Mouse (Mus musculus): ENCODE measurements around the gene Ctnnbl1. TPM values are rescaled to one million over a fixed set of nuclear protein-coding genes. Genes with fewer than 3 reads are reported as not detected.

Ctnnbl1 gene
- total and polyA plus RNA-seq, 3 experiments = 46.0 to 57.2 (median 48.6) TPM

DNA sequence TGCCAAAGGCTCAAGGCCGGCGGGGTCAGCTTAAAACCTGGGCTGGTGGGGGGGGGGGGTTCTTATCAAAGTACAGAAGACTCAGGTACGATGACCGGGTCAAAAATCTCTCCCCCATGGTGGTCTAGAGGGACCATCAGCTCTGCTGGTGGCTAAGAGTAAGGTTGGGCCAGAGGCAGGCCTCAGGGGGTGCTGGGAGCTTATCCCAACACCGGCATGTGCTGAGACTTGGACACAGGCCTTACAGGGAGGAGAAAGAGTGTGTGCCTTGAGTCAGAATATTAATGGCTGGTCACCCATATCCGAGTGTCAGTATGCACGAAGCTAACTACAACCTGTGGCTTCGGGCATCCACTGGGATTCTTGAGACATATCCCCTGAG is 31.4 kb upstream of the Ctnnbl1 start:
- no peaks in the 10 kb centered on the region for H3K79me2 ChIP-seq (replicated peaks; ENCODE audit: control insufficient read depth, extremely low read depth, insufficient read depth, poor library complexity, severe bottlenecking)
- dilution Hi-C loops (cut with MboI; ENCODE audit: extremely low pct_ligation_motif_present, extremely low pct_unique_long_range_greater_than_20kb, low sequenced_read_pairs) = no loop called here

DNA sequence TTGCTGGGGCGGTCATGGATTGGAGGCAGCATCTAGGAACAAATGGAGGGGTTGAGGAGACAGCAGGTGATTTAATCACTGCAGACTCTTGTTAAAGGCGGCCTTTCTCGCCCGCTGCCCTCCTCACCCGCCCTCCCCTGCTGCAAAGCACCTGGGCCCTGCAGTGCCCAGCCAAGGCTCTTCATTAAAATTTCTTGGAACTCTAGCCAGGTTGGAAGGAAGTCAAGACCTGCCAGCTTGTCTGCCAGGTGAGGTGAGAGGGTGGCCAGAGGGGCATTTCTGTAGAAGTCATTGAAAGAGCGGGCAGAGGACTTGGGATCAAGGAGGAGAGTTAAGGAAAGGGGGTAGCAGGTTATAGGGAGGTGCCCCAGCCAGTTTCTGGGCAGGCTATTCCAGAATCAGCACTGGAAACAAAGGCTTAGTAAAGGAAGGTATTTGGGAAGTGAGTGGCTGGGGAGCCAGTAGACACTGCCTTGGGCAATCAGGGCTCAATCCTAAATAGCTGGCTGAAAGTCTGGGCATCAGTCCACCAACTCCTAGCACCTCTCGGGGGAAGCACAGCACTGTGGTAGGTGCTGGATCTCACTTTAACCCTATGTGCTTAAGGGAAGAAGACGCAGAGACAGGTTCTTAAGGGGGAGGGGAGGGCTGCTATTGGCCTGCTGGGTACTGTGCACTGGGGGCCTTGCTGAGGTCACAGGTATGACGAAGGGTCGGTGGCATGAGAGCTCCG is 29.8 kb upstream of the Ctnnbl1 start:
- in situ Hi-C loops (cut with MboI; ENCODE audit: low pct_ligation_motif_present, low pct_unique_long_range_greater_than_20kb, low sequenced_read_pairs) (no loop called here), dilution Hi-C loops (cut with MboI; ENCODE audit: extremely low pct_ligation_motif_present, extremely low pct_unique_long_range_greater_than_20kb, low sequenced_read_pairs) (no loop called here)
- Histone ChIP-seq H3K4me1 (ENCODE audit: control insufficient read depth in 1 of 2, insufficient read depth in 2 of 2) (no peaks in the 10 kb centered on the region; a peak in 1 of 4 replicates), H3K27me3 (replicated peaks) (peaks cover 41% of the 10 kb centered on the region), H3K27ac (ENCODE audit: insufficient read depth, low read depth) (no peak overlapping the region), H3K79me2 (replicated peaks; ENCODE audit: control insufficient read depth, extremely low read depth, insufficient read depth, poor library complexity, severe bottlenecking) (no peaks in the 10 kb centered on the region), H3K4me3 (replicated peaks in 1 of 3; ENCODE audit: low read depth in 2 of 3, low read length in 2 of 3, poor library complexity in 1 of 3) (no peak overlapping the region), H3K9ac (ENCODE audit: insufficient read depth, low read depth) (no peak overlapping the region), H3K4me2 (ENCODE audit: insufficient read depth, low read depth, poor library complexity, severe bottlenecking) (no peak overlapping the region), H3K36me3 (replicated peaks in 1 of 2; ENCODE audit: control insufficient read depth in 1 of 2, insufficient read depth in 1 of 2, low read length in 1 of 2) (no peaks in the 10 kb centered on the region), H3K9me3 (replicated peaks; ENCODE audit: low read length) (no peaks in the 10 kb centered on the region)
- DNase-seq (ENCODE audit: extremely low read depth) = no peak
- TF ChIP-seq MAZ (IDR thresholded peaks at IDR 0.05; ENCODE audit: low read depth, low read length) = no peak
- no peak for TF ChIP-seq CHD1 (IDR thresholded peaks at IDR 0.05; ENCODE audit: low read depth, low read length)
- TF ChIP-seq ELF1 (IDR thresholded peaks at IDR 0.05; ENCODE audit: low read depth, low read length) = no peak
- no peak for TF ChIP-seq POLR2AphosphoS2 (IDR thresholded peaks at IDR 0.05; ENCODE audit: low read depth, low read length)
- TF ChIP-seq MYC (IDR thresholded peaks at IDR 0.05; ENCODE audit: low read depth, low read length) = no peak
- no peak for TF ChIP-seq ETS1 (conservative IDR thresholded peaks at IDR 0.05; ENCODE audit: low read depth, low read length)
- no peak for TF ChIP-seq ZKSCAN1 (IDR thresholded peaks at IDR 0.05; ENCODE audit: borderline replicate concordance, low read depth, low read length)
- TF ChIP-seq POLR2A (IDR thresholded peaks at IDR 0.05; ENCODE audit: low read depth, low read length) = no peak
- TF ChIP-seq UBTF (IDR thresholded peaks at IDR 0.05; ENCODE audit: low read depth, low read length) = no peak
- TF ChIP-seq MXI1 (IDR thresholded peaks at IDR 0.05; ENCODE audit: low read depth, low read length) = no peak
- TF ChIP-seq ZMIZ1 (IDR thresholded peaks at IDR 0.05; ENCODE audit: low read depth, low read length) = no peak
- TF ChIP-seq EP300 (IDR thresholded peaks at IDR 0.05; ENCODE audit: low read length) = no peak
- no peak for TF ChIP-seq SIN3A (IDR thresholded peaks at IDR 0.05; ENCODE audit: low read length)
- TF ChIP-seq RAD21 (IDR thresholded peaks at IDR 0.05; ENCODE audit: low read depth, low read length) = no peak

More for the DNA sequence above, 31.4 kb upstream of the Ctnnbl1 start:
- Histone ChIP-seq H3K27me3 (replicated peaks) (peaks cover 43% of the 10 kb centered on the region), H3K9me3 (replicated peaks; ENCODE audit: low read length) (no peaks in the 10 kb centered on the region), H3K27ac (ENCODE audit: insufficient read depth, low read depth) (no peak overlapping the region), H3K9ac (ENCODE audit: insufficient read depth, low read depth) (no peak overlapping the region), H3K4me3 (replicated peaks in 1 of 3; ENCODE audit: low read depth in 2 of 3, low read length in 2 of 3, poor library complexity in 1 of 3) (no peak overlapping the region), H3K4me2 (ENCODE audit: insufficient read depth, low read depth, poor library complexity, severe bottlenecking) (no peak overlapping the region), H3K4me1 (ENCODE audit: control insufficient read depth in 1 of 2, insufficient read depth in 2 of 2) (no peaks in the 10 kb centered on the region; a peak in 1 of 4 replicates), H3K36me3 (replicated peaks in 1 of 2; ENCODE audit: control insufficient read depth in 1 of 2, insufficient read depth in 1 of 2, low read length in 1 of 2) (no peaks in the 10 kb centered on the region)
- TF ChIP-seq MAX (IDR thresholded peaks at IDR 0.05; ENCODE audit: low read length) (no peak), ZKSCAN1 (IDR thresholded peaks at IDR 0.05; ENCODE audit: borderline replicate concordance, low read depth, low read length) (no peak), UBTF (IDR thresholded peaks at IDR 0.05; ENCODE audit: low read depth, low read length) (no peak), EP300 (IDR thresholded peaks at IDR 0.05; ENCODE audit: low read length) (no peak), POLR2A (IDR thresholded peaks at IDR 0.05; ENCODE audit: low read depth, low read length) (no peak), CHD2 (IDR thresholded peaks at IDR 0.05; ENCODE audit: low read length) (no peak), MEF2A (IDR thresholded peaks at IDR 0.05; ENCODE audit: borderline replicate concordance, low read depth, low read length) (no peak), KAT2A (IDR thresholded peaks at IDR 0.05; ENCODE audit: insufficient replicate concordance, low read length) (no peak), ELF1 (IDR thresholded peaks at IDR 0.05; ENCODE audit: low read depth, low read length) (no peak), MAFK (IDR thresholded peaks at IDR 0.05; ENCODE audit: insufficient replicate concordance, low read length) (no peak)
- in situ Hi-C loops (cut with MboI; ENCODE audit: low pct_ligation_motif_present, low pct_unique_long_range_greater_than_20kb, low sequenced_read_pairs) = no loop called here
- no peak for DNase-seq (ENCODE audit: extremely low read depth)
